Mouse (Mus musculus) kidney, adult 2 months (tissue): ENCODE data around the gene Zpld1.

Source experiments
- CTCF ChIP-seq: fragments of 200-500 bp; conservative IDR thresholded peaks from 2 replicates; pipeline ENCODE4 v1.5.1; 2011; ENCODE audit warnings: low read depth, mild to moderate bottlenecking, control low read depth, low read length, moderate library complexity, mixed read lengths; ENCODE audit not compliant: insufficient read depth, insufficient read length
- POLR2A ChIP-seq: fragments of 200-500 bp; IDR thresholded peaks from one replicate; pipeline ENCODE4 v1.6.1; 2011; ENCODE audit warnings: low read depth, low read length, control low read depth

DNA sequence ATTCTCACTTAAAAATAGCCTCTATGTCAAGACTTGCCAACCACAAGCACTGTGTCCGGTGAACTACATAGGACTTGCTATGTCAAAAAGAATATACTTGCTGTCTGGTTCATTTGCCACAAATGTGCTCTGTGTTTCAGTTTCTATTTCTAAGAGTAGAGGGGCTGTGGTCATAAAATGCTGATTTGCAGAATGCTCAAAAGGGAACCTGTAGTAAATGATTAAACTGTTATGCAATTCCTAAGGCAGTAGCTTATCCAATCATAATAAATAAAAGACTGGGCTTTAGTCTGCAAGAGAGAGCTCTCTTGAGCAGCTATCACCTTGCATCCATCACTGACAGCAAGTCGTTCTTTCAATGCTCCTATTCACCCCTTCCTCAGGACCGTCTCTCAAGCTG lies 47.9 kb upstream of the Zpld1 start:
- TF ChIP-seq CTCF (no peak), POLR2A (no peak)
